Mouse (Mus musculus) right cerebral cortex, postnatal 25 days (tissue): ENCODE measurements at regions not wholly inside any gene's neighbourhood (a gene's known extent, or its start where the extent isn't known, plus 50 kb on each side); places are given as distances from the start of the nearest gene placed in this dataset.

Source experiments
- DNase-seq: peaks from one replicate; pipeline ENCODE4 v3.0.0; 2022

GRCm38 (mm10) chr17:4726331-4726741 lies 267.8 kb upstream of the Arid1b start:
- peak; percentile 69 for DNase-seq

- DNase-seq = no peak
These were observed 259.7 kb upstream of the Arid1b start for GRCm38 (mm10) chr17:4734412-4734881.

GRCm38 (mm10) chr17:4735185-4735584 lies 258.9 kb upstream of the Arid1b start:
- no peak for DNase-seq

- no peak for DNase-seq
These were observed 257.4 kb upstream of the Arid1b start for GRCm38 (mm10) chr17:4736689-4737088.

GRCm38 (mm10) chr17:4738717-4739485 lies 255.2 kb upstream of the Arid1b start:
- DNase-seq = no peak

- no peak for DNase-seq
These were observed 253.3 kb upstream of the Arid1b start for GRCm38 (mm10) chr17:4740784-4741183.

GRCm38 (mm10) chr17:4742314-4742713 lies 251.8 kb upstream of the Arid1b start:
- DNase-seq = no peak

GRCm38 (mm10) chr17:4762956-4763355 lies 231.2 kb upstream of the Arid1b start:
- DNase-seq = no peak

- DNase-seq = no peak
These were observed 228.4 kb upstream of the Arid1b start for GRCm38 (mm10) chr17:4765723-4766122.

GRCm38 (mm10) chr17:4767947-4768522 lies 226.1 kb upstream of the Arid1b start:
- no peak for DNase-seq

- no peak for DNase-seq
These were observed 224.8 kb upstream of the Arid1b start for GRCm38 (mm10) chr17:4769284-4769683.

GRCm38 (mm10) chr17:4770052-4770451 lies 224.1 kb upstream of the Arid1b start:
- no peak for DNase-seq

GRCm38 (mm10) chr17:4778161-4778560 lies 216.0 kb upstream of the Arid1b start:
- peak; percentile 53 for DNase-seq

GRCm38 (mm10) chr17:4779017-4779416 lies 215.1 kb upstream of the Arid1b start:
- no peak for DNase-seq

- DNase-seq = no peak
These were observed 212.5 kb upstream of the Arid1b start for GRCm38 (mm10) chr17:4781586-4781985.

GRCm38 (mm10) chr17:4784296-4784695 lies 209.8 kb upstream of the Arid1b start:
- DNase-seq = no peak

GRCm38 (mm10) chr17:4785281-4785839 lies 208.8 kb upstream of the Arid1b start:
- peak; percentile 14 for DNase-seq

GRCm38 (mm10) chr17:4786524-4786923 lies 207.6 kb upstream of the Arid1b start:
- DNase-seq = no peak

- no peak for DNase-seq
These were observed 202.3 kb upstream of the Arid1b start for GRCm38 (mm10) chr17:4791873-4792272.

GRCm38 (mm10) chr17:4796241-4796640 lies 197.9 kb upstream of the Arid1b start:
- no peak for DNase-seq

- no peak for DNase-seq
These were observed 190.1 kb upstream of the Arid1b start for GRCm38 (mm10) chr17:4804013-4804412.

- no peak for DNase-seq
These were observed 188.1 kb upstream of the Arid1b start for GRCm38 (mm10) chr17:4806051-4806450.

- DNase-seq = no peak
These were observed 185.2 kb upstream of the Arid1b start for GRCm38 (mm10) chr17:4808926-4809325.

GRCm38 (mm10) chr17:4813232-4813631 lies 180.9 kb upstream of the Arid1b start:
- DNase-seq = no peak
